Mouse (Mus musculus) midbrain, embryonic 12.5 days (tissue): ENCODE measurements around the gene Gdf15. TPM values are rescaled to one million over a fixed set of nuclear protein-coding genes. Genes with fewer than 3 reads are reported as not detected.

Source experiments
- ATAC-seq: fragments of 200-750 bp; cut with Nextera tagmentation; 2 replicates; pipeline ENCODE4 v1.8.0; 2017; ENCODE audit warnings: low read depth, moderate TSS enrichment, moderate library complexity; ENCODE audit not compliant: low FRiP score
- H3K27ac ChIP-seq: fragments of 300-500 bp; sonication (generic); replicated peaks from 2 replicates; pipeline ENCODE4 v1.5.1; 2016; ENCODE audit warnings: mild to moderate bottlenecking
- H3K27me3 ChIP-seq: fragments of 300-500 bp; sonication (generic); 2 replicates; pipeline ENCODE4 v1.6.1; 2016; ENCODE audit warnings: mild to moderate bottlenecking
- H3K36me3 ChIP-seq: fragments of 300-500 bp; sonication (generic); 2 replicates; pipeline ENCODE4 v1.6.1; 2016
- H3K4me1 ChIP-seq: fragments of 300-500 bp; sonication (generic); 2 replicates; pipeline ENCODE4 v1.6.1; 2016
- H3K4me2 ChIP-seq: fragments of 300-500 bp; sonication (generic); replicated peaks from 2 replicates; pipeline ENCODE4 v1.6.1; 2016; ENCODE audit warnings: mild to moderate bottlenecking, moderate library complexity
- H3K4me3 ChIP-seq: fragments of 300-500 bp; sonication (generic); 2 replicates; pipeline ENCODE4 v1.5.1; 2016; ENCODE audit warnings: mild to moderate bottlenecking
- H3K9ac ChIP-seq: fragments of 300-500 bp; sonication (generic); replicated peaks from 2 replicates; pipeline ENCODE4 v1.6.1; 2016; ENCODE audit warnings: mild to moderate bottlenecking, moderate library complexity
- H3K9me3 ChIP-seq: fragments of 300-500 bp; sonication (generic); 2 replicates; pipeline ENCODE4 v1.6.1; 2016; ENCODE audit warnings: mild to moderate bottlenecking
- WGBS: fragments of 180-500 bp; shearing (Covaris S2); methylation state at CpG from one replicate; pipeline ENCODE4 v1.1.7; 2016; 5-methylcytosine and 5-hydroxymethylcytosine counted together
- polyA plus RNA-seq: library from polyadenylated mRNA; unstranded; fragments of >200 nt; fragmentation: Nextera tagmentation; extraction: Ambion mirVana; gene quantifications from 2 replicates; pipeline ENCODE4 v1.2.1, GENCODE M21; 2016

Gdf15 gene
- polyA plus RNA-seq, 1 experiment from 2014 or later, result not detected

- 67% methylated on average over 3 of the region's 3 CpGs for WGBS
- Histone ChIP-seq H3K27me3 (peaks cover 36% of the 10 kb centered on the region), H3K9ac (no peak overlapping the region), H3K9me3 (no peaks in the 10 kb centered on the region), H3K27ac (no peak overlapping the region), H3K36me3 (no peaks in the 10 kb centered on the region), H3K4me1 (peaks cover 10% of the 10 kb centered on the region), H3K4me3 (no peak overlapping the region), H3K4me2 (no peak overlapping the region)
- ATAC-seq, result no peak
Measured at GRCm38 (mm10) chr8:70622220-70622619, 10.0 kb downstream of the Gdf15 start.

- H3K36me3 ChIP-seq, result no peaks in the 10 kb centered on the region
- peaks cover 31% of the 10 kb centered on the region for H3K27me3 ChIP-seq
- no peak overlapping the region for H3K27ac ChIP-seq
- no peak overlapping the region for H3K4me2 ChIP-seq
- whole genome bisulfite sequencing, result 34% methylated on average over 9 of the region's 9 CpGs
- H3K9me3 ChIP-seq, result no peaks in the 10 kb centered on the region
- peak; percentile 67; the same call in 1 of the 2 replicates for ATAC-seq
- peaks cover 10% of the 10 kb centered on the region for H3K4me1 ChIP-seq
- H3K4me3 ChIP-seq, result no peak overlapping the region
- no peak overlapping the region for H3K9ac ChIP-seq
Measured at GRCm38 (mm10) chr8:70618888-70619334, 13.3 kb downstream of the Gdf15 start.

- no peaks in the 10 kb centered on the region for H3K36me3 ChIP-seq
- no peak overlapping the region for H3K4me3 ChIP-seq
- H3K27ac ChIP-seq, result no peak overlapping the region
- no peaks in the 10 kb centered on the region for H3K9me3 ChIP-seq
- H3K9ac ChIP-seq, result no peak overlapping the region
- no peak for ATAC-seq
- peaks cover 10% of the 10 kb centered on the region for H3K4me1 ChIP-seq
- WGBS, result 78% methylated on average over 11 of the region's 11 CpGs
- no peak overlapping the region for H3K4me2 ChIP-seq
- peaks cover 29% of the 10 kb centered on the region for H3K27me3 ChIP-seq
Measured at GRCm38 (mm10) chr8:70617985-70618384, 14.3 kb downstream of the Gdf15 start.

- no peak for ATAC-seq
- 61% methylated on average over 11 of the region's 11 CpGs for WGBS
- peaks cover 12% of the 10 kb centered on the region for H3K4me1 ChIP-seq
- H3K4me3 ChIP-seq, result no peak overlapping the region
- H3K9me3 ChIP-seq, result no peaks in the 10 kb centered on the region
- H3K36me3 ChIP-seq, result no peaks in the 10 kb centered on the region
- H3K27me3 ChIP-seq, result peaks cover 15% of the 10 kb centered on the region
- H3K27ac ChIP-seq, result no peak overlapping the region
- H3K9ac ChIP-seq, result no peak overlapping the region
- H3K4me2 ChIP-seq, result no peak overlapping the region
Measured at GRCm38 (mm10) chr8:70616645-70617044, 15.6 kb downstream of the Gdf15 start.

- Histone ChIP-seq H3K4me2 (no peak within 1 kb of the TSS), H3K36me3 (no peaks in the 10 kb centered on the region), H3K27me3 (peaks cover 13% of the 10 kb centered on the region), H3K4me1 (peaks cover 19% of the 10 kb centered on the region), H3K27ac (no peak within 1 kb of the TSS), H3K9me3 (no peaks in the 10 kb centered on the region), H3K4me3 (no peak within 1 kb of the TSS), H3K9ac (no peak within 1 kb of the TSS)
- ATAC-seq, result no peak
- 84% methylated on average over 3 of the region's 3 CpGs for WGBS
Measured at GRCm38 (mm10) chr8:70615894-70616293, 16.4 kb downstream of the Gdf15 start, which contains the start of gene Lrrc25. TSS of gene Lrrc25 (plus strand) at chr8:70616155.

DNA sequence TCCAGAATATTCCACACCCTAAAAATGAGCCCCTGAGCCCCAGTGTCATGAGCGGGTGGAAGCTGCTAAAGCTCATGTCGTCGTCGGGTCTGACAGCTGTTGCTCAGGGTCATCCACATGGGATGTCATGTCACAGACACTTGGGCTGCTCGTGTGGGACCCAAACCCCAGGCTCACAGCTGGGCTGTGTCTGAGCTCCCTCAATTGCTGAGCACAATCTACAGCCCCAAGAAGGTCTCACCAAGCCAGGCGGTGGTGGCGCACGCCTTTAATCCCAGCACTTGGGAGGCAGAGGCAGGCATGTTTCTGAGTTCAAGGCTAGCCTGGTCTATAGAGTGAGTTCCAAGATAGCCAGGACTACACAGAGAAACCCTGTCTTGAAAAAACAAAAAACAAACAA is 17.0 kb downstream of the Gdf15 start:
- ATAC-seq, result no peak
- Histone ChIP-seq H3K9ac (no peak overlapping the region), H3K36me3 (no peaks in the 10 kb centered on the region), H3K4me2 (no peak overlapping the region), H3K4me3 (no peak overlapping the region), H3K4me1 (peaks cover 25% of the 10 kb centered on the region), H3K9me3 (no peaks in the 10 kb centered on the region), H3K27me3 (peaks cover 6% of the 10 kb centered on the region; the same call in 1 of the 2 replicates), H3K27ac (no peak overlapping the region)
- WGBS, result 87% methylated on average over 8 of the region's 8 CpGs

GRCm38 (mm10) chr8:70614469-70614868 is 17.8 kb downstream of the Gdf15 start:
- no peak for ATAC-seq
- H3K27ac ChIP-seq, result no peak overlapping the region

DNA sequence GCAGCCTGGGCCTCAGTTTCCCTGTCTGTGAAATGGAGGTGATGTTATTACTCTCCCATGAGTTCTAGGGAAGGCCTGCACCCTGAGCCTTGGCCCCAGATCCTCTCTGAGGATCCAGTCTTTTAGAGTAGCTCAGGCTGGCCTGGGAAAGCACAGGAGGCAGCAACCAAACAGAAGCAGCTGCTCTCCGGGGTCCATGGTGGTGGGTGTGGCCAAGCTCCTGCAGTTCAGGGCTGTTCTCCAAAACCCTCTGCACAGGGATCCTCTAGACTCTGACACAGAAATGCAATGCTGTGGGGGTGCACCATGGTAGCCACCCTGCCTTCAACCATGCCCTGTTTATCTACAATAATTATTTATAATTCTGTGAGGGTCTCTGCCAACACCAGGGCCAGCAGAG is 18.5 kb downstream of the Gdf15 start:
- Histone ChIP-seq H3K4me3 (no peak overlapping the region), H3K9ac (no peak overlapping the region), H3K27me3 (peaks cover 5% of the 10 kb centered on the region; the same call in 1 of the 2 replicates), H3K27ac (no peak overlapping the region), H3K36me3 (no peaks in the 10 kb centered on the region), H3K4me2 (no peak overlapping the region), H3K9me3 (no peaks in the 10 kb centered on the region), H3K4me1 (peaks cover 35% of the 10 kb centered on the region)
- no peak for ATAC-seq
- 69% methylated on average over 1 of the region's 1 CpGs for WGBS

More at GRCm38 (mm10) chr8:70614469-70614868, 17.8 kb downstream of the Gdf15 start:
- H3K4me3 ChIP-seq, result no peak overlapping the region
- no peaks in the 10 kb centered on the region for H3K36me3 ChIP-seq
- WGBS, result 84% methylated on average over 5 of the region's 5 CpGs
- no peak overlapping the region for H3K9ac ChIP-seq
- H3K4me1 ChIP-seq, result peaks cover 33% of the 10 kb centered on the region
- H3K4me2 ChIP-seq, result no peak overlapping the region
- no peaks in the 10 kb centered on the region for H3K9me3 ChIP-seq
- H3K27me3 ChIP-seq, result peaks cover 5% of the 10 kb centered on the region; the same call in 1 of the 2 replicates

GRCm38 (mm10) chr8:70611849-70612248 is 20.4 kb downstream of the Gdf15 start:
- Histone ChIP-seq H3K27ac (0 out of 2 replicates have a peak overlapping the region, but pooled peaks have one; percentile 2), H3K4me1 (peaks cover 46% of the 10 kb centered on the region), H3K4me2 (peak overlapping the region; percentile 90), H3K9me3 (no peaks in the 10 kb centered on the region), H3K4me3 (peak overlapping the region; percentile 49), H3K27me3 (peaks cover 5% of the 10 kb centered on the region), H3K9ac (no peak overlapping the region), H3K36me3 (no peaks in the 10 kb centered on the region)
- no peak for ATAC-seq
- under 1% methylated on average over 6 of the region's 6 CpGs for WGBS

GRCm38 (mm10) chr8:70610796-70611771 is 21.2 kb downstream of the Gdf15 start:
- H3K4me1 ChIP-seq, result peaks cover 47% of the 10 kb centered on the region
- H3K27ac ChIP-seq, result peak overlapping the region; percentile 26; the same call in 1 of the 2 replicates
- WGBS, result under 1% methylated on average over 54 of the region's 54 CpGs
- peak overlapping the region; percentile 90 for H3K4me2 ChIP-seq
- peak overlapping the region; percentile 49 for H3K4me3 ChIP-seq
- H3K9me3 ChIP-seq, result no peaks in the 10 kb centered on the region
- no peak for ATAC-seq
- H3K36me3 ChIP-seq, result no peaks in the 10 kb centered on the region
- H3K9ac ChIP-seq, result peak overlapping the region; percentile 59
- H3K27me3 ChIP-seq, result peaks cover 5% of the 10 kb centered on the region

- H3K27ac ChIP-seq, result peak overlapping the region; percentile 93
- peak overlapping the region; percentile 90 for H3K4me2 ChIP-seq
- H3K27me3 ChIP-seq, result peaks cover 5% of the 10 kb centered on the region
- peaks cover 53% of the 10 kb centered on the region for H3K4me1 ChIP-seq
- H3K4me3 ChIP-seq, result peak overlapping the region; percentile 49
- no peaks in the 10 kb centered on the region for H3K36me3 ChIP-seq
- peak overlapping the region; percentile 59 for H3K9ac ChIP-seq
- ATAC-seq, result peak; percentile 57
- no peaks in the 10 kb centered on the region for H3K9me3 ChIP-seq
- WGBS, result under 1% methylated on average over 39 of the region's 45 CpGs
Measured at GRCm38 (mm10) chr8:70609849-70610795, 22.1 kb downstream of the Gdf15 start.
